Mouse (Mus musculus) hindbrain, embryonic 11.5 days (tissue): ENCODE measurements around the gene D430041D05Rik. TPM values are rescaled to one million over a fixed set of nuclear protein-coding genes. Genes with fewer than 3 reads are reported as not detected.
A peak's percentile ranks its signal among the peaks of the same experiment; 100 is the strongest.

Source experiments
- ATAC-seq: fragments of 200-750 bp; cut with Nextera tagmentation; 2 replicates; pipeline ENCODE4 v1.8.0; 2017; ENCODE audit warnings: mild to moderate bottlenecking, moderate TSS enrichment, moderate library complexity; ENCODE audit not compliant: low FRiP score
- DNase-seq: peaks from one replicate; pipeline ENCODE4 v3.0.0-alpha.2; 2015; ENCODE audit warnings: low spot score
- H3K27ac ChIP-seq: fragments of 300-500 bp; sonication (generic); 2 replicates; pipeline ENCODE4 v1.5.1; 2014; ENCODE audit warnings: mild to moderate bottlenecking, low read depth, low read length
- H3K27me3 ChIP-seq: fragments of 300-500 bp; sonication (generic); 2 replicates; pipeline ENCODE4 v1.6.1; 2014; ENCODE audit warnings: mild to moderate bottlenecking, low read length, moderate library complexity, mixed read lengths; ENCODE audit not compliant: control insufficient read depth, insufficient read depth
- H3K36me3 ChIP-seq: fragments of 300-500 bp; sonication (generic); 2 replicates; pipeline ENCODE4 v1.6.1; 2014; ENCODE audit warnings: mild to moderate bottlenecking, low read length, moderate library complexity, mixed read lengths; ENCODE audit not compliant: control insufficient read depth, insufficient read depth
- H3K4me1 ChIP-seq: fragments of 300-500 bp; sonication (generic); replicated peaks from 2 replicates; pipeline ENCODE4 v1.6.1; 2014; ENCODE audit warnings: low read length, mixed read lengths; ENCODE audit not compliant: control insufficient read depth, insufficient read depth
- H3K4me2 ChIP-seq: fragments of 300-500 bp; sonication (generic); replicated peaks from 2 replicates; pipeline ENCODE4 v1.6.1; 2014; ENCODE audit warnings: mild to moderate bottlenecking, low read depth, low read length
- H3K4me3 ChIP-seq: fragments of 300-500 bp; sonication (generic); 2 replicates; pipeline ENCODE4 v1.5.1; 2014; ENCODE audit warnings: low read depth, low read length
- H3K9ac ChIP-seq: fragments of 300-500 bp; sonication (generic); 2 replicates; pipeline ENCODE4 v1.6.1; 2014; ENCODE audit warnings: low read depth, low read length
- H3K9me3 ChIP-seq: fragments of 300-500 bp; sonication (generic); 2 replicates; pipeline ENCODE4 v1.6.1; 2016; ENCODE audit warnings: low read length; ENCODE audit not compliant: control insufficient read depth
- WGBS: fragments of 180-500 bp; shearing (Covaris S2); extraction: QIAGEN DNeasy Blood & Tissue Kit; methylation state at CpG from one replicate; pipeline ENCODE4 v1.1.7; 2014; 5-methylcytosine and 5-hydroxymethylcytosine counted together
- polyA plus RNA-seq: library from polyadenylated mRNA; unstranded; fragments of >200 nt; fragmentation: Nextera tagmentation; extraction: Ambion mirVana; gene quantifications from 2 replicates; pipeline ENCODE4 v1.2.1, GENCODE M21; 2014

The D430041D05Rik gene
- polyA plus RNA-seq, 1 experiment from 2014 or later: 3.6 TPM

DNA sequence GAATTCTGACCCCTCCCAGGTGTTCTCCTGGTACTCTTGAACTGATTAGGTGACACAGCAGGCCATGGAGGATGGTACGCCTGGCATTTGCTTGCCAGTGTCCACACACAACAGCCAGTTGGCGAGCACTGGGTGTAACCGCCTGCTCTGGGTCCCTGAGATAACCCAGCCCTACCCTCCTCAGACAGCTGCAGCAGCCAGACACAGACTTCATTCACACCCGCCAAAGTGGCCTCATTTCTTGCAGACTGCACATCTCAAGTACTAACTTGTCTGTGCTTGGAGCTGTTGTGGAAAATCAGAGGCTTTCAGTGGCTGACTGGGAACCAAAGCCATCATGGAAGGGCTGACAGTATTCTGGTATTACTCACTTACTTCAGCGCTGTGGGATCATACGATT, 280.6 kb downstream of the D430041D05Rik start:
- Histone ChIP-seq H3K9ac (no peak overlapping the region), H3K4me3 (no peak overlapping the region), H3K9me3 (no peaks in the 10 kb centered on the region), H3K4me2 (no peak overlapping the region), H3K36me3 (no peaks in the 10 kb centered on the region), H3K27ac (no peak overlapping the region), H3K4me1 (no peaks in the 10 kb centered on the region), H3K27me3 (no peaks in the 10 kb centered on the region; the same call in 1 of the 2 replicates)
- no peak for ATAC-seq
- DNase-seq: no peak
- 92% methylated on average over 6 of the region's 6 CpGs for WGBS

DNA sequence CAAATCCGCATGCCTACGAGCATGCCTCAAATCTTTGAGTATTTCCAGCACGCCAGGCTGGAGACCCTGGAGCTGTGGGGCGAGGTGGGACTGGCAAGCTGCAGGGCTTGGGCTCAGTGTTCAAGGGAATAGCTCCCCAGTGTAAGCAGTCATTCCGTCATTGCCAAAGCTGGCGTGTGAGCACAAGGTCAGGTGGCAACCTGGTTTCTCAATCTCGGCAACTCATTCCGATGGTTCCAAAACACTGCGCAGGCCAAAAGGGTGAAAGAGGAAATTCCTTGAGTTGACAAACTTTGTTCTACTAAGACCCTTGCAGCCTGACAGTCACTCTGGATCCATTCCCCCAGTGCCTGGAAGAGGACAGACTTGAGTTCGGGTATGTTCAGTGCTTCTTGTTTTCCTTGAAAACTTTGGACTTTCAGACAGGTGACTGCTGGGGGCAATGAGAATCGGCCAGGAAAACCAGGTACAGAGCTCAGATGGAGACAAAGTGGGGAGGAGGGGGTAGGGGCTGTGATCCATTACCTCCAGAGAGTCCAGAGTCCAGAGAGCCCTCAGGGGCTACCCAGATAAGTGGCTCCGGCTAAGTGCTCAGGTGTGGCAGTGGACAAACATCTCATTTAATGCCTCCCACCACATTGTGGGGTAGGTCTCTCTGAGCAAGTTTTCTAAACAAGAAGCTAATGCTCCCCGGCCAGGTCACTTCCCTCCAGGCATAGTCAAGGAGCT, 281.8 kb downstream of the D430041D05Rik start:
- H3K9me3 ChIP-seq: no peaks in the 10 kb centered on the region
- H3K4me1 ChIP-seq: no peaks in the 10 kb centered on the region
- no peak overlapping the region for H3K27ac ChIP-seq
- H3K4me3 ChIP-seq: no peak overlapping the region
- DNase-seq: no peak
- H3K27me3 ChIP-seq: no peaks in the 10 kb centered on the region; the same call in 1 of the 2 replicates
- H3K36me3 ChIP-seq: no peaks in the 10 kb centered on the region
- no peak overlapping the region for H3K9ac ChIP-seq
- H3K4me2 ChIP-seq: no peak overlapping the region
- WGBS: 88% methylated on average over 13 of the region's 13 CpGs
- ATAC-seq: no peak

DNA sequence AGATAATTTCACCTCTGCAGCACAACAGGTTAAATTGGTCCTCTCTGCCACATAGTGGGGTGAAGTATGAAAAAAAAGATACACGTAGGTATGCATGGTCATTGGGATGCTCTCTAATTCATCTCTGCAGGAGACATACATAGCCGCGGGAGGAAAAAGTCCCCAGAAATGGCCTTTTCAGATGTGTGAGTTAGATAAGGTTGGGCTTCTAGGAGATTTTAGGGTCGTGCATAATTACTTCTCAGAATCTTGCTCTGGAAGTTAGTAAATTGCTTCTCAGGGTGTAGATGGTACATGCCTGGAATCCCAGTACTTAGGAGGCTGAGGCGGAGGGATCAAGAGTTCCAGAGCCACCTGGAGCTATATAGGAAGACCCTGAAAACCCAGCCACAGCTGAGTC, 286.7 kb downstream of the D430041D05Rik start:
- Histone ChIP-seq H3K9me3 (no peaks in the 10 kb centered on the region), H3K27me3 (peaks cover 3% of the 10 kb centered on the region; the same call in 1 of the 2 replicates), H3K27ac (no peak overlapping the region), H3K4me1 (no peaks in the 10 kb centered on the region), H3K9ac (no peak overlapping the region), H3K4me3 (no peak overlapping the region), H3K36me3 (no peaks in the 10 kb centered on the region), H3K4me2 (no peak overlapping the region)
- DNase-seq (no peak), ATAC-seq (no peak)
- 80% methylated on average over 5 of the region's 5 CpGs for WGBS

DNA sequence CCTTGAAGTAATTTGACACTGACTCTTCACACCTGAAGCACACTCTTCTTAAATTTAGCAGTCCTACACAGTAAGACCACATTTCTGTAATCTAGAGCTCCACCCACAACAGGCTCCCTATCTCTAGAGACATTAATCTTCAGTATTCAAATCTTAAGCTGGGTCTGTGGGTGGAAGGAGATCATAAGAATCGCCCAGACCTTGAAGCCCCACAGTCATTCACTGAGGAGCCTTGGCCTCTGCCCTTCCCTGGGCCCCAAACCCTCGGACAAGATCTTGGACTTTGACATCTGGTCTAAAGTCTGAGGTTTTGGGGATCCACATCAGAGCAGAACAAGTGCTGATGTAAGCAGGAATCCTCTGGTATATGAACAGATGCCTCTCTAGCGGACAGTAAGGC, 287.3 kb downstream of the D430041D05Rik start:
- peak overlapping the region; percentile 62; the same call in 1 of the 2 replicates for H3K4me3 ChIP-seq
- no peak overlapping the region; the same call in 1 of the 2 replicates for H3K9ac ChIP-seq
- no peaks in the 10 kb centered on the region for H3K4me1 ChIP-seq
- H3K27ac ChIP-seq: no peak overlapping the region
- H3K36me3 ChIP-seq: no peaks in the 10 kb centered on the region
- WGBS: 55% methylated on average over 3 of the region's 3 CpGs
- peak overlapping the region; percentile 89 for H3K4me2 ChIP-seq
- H3K9me3 ChIP-seq: no peaks in the 10 kb centered on the region
- no peak for DNase-seq
- peaks cover 3% of the 10 kb centered on the region; the same call in 1 of the 2 replicates for H3K27me3 ChIP-seq
- no peak for ATAC-seq

DNA sequence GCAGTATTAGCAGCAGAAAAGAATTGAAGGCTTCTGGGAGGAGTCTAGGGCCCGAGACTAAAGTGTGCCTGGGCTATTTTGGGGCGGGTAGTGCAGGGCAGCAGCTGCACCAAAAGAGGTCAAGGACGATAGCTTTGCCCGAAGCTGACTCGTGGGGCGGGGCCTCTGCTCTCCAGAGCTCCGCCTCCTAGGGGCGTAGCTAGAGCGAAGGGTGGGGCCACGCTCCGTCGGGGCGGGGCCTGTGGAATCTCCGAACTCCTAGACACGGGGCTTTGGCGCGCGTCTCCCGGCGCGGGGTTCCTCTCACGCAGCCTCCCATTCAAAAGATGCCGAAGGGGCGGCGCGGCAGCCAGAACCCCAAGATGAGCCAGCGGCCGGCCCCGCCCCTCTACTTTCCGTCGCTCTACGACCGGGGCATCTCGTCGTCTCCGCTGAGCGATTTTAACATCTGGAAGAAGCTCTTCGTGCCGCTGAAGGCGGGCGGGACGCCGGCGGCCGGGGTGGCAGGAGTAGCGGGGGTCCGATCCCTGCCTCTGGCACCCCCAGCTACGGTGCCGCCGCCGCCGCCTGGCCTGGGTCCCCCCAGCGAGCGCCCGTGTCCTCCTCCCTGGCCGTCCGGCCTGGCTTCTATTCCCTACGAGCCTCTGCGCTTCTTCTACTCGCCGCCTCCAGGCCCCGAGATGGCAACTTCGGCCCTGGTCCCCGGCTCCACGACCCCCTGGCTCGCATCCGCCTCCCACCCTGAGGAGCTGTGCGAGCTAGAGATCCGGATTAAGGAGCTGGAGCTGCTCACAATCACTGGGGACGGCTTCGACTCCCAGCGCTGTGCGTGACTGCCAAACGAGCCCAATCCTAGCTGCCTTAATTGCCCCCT, 288.1 kb downstream of the D430041D05Rik start, which contains the start of gene A930018P22Rik:
A930018P22Rik (plus strand) TSS at position 265 of the 874 bp plus-strand sequence.
- Histone ChIP-seq H3K4me1 (no peaks in the 10 kb centered on the region), H3K27ac (no peak within 1 kb of the TSS), H3K9ac (peak within 1 kb of the TSS; percentile 67), H3K4me3 (peak within 1 kb of the TSS; percentile 62), H3K9me3 (no peaks in the 10 kb centered on the region), H3K27me3 (peaks cover 3% of the 10 kb centered on the region; the same call in 1 of the 2 replicates), H3K4me2 (peak within 1 kb of the TSS; percentile 89), H3K36me3 (no peaks in the 10 kb centered on the region)
- WGBS: under 1% methylated on average over 58 of the region's 74 CpGs
- DNase-seq (peak; percentile 96), ATAC-seq (peak; percentile 97)

DNA sequence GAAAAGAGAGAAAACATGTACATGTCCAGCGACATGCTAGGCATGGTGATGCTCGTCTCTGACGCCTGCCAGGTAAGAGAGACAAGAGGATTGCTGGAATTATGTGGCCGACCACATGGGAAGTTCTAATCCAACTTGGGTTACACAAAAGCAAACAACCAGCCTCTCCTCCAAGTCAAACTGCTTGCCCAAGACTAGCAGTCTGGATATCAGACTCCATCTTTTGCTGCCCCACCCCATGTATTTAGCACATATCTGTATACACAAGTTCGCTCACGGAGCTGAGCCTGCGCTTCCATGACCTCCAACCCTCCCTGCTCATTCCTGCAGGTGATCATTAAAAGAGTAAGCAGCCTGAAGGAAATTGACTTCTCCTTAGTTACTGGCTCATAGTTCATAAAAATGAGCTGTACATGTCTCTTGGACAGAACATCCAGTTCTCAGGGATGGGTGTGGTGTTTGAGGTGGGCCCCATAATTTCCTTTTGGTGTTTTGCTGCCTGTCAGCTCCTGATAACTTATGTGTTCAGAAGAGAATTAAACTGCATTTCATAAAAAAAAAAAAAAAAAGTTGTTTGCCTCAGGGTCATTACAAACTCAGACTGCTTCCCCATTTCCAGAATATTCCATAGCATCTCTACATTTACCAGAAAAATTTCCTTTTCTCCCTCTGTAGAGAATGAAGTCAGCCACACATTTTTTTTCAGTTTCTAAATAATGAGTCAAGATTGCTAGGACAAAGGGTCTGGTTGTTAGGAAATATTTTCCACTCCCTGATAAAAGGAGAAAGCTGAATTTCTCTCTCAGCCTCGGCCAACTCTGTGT, 288.9 kb downstream of the D430041D05Rik start:
- no peak for ATAC-seq
- Histone ChIP-seq H3K4me1 (no peaks in the 10 kb centered on the region), H3K27ac (no peak overlapping the region), H3K9ac (no peak overlapping the region), H3K4me2 (peak overlapping the region; percentile 89; the same call in 1 of the 2 replicates), H3K36me3 (no peaks in the 10 kb centered on the region), H3K27me3 (peaks cover 3% of the 10 kb centered on the region; the same call in 1 of the 2 replicates), H3K9me3 (no peaks in the 10 kb centered on the region), H3K4me3 (no peak overlapping the region)
- 78% methylated on average over 8 of the region's 8 CpGs for WGBS
- DNase-seq: no peak

DNA sequence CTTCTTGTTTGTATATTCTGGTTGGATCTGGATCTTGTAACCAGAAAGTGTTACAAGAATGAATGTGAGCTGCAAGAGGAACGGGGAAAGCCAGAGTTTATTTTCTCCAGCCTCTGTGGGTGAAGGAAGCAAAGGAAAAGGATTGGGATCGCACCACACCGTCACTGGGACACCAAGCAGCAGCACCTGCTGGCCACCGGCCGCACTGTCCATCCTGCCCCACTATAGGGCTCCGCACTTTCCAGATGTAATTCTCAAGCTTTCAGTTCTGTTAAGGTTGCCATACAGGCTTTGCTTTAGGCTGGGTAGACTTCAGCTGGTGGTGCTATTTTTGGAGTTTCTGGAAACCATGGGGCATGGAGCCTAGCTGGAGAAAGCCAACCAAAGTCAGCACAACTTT, 290.5 kb downstream of the D430041D05Rik start:
- H3K27ac ChIP-seq: no peak overlapping the region
- WGBS: 59% methylated on average over 6 of the region's 6 CpGs
- peaks cover 3% of the 10 kb centered on the region; the same call in 1 of the 2 replicates for H3K27me3 ChIP-seq

DNA sequence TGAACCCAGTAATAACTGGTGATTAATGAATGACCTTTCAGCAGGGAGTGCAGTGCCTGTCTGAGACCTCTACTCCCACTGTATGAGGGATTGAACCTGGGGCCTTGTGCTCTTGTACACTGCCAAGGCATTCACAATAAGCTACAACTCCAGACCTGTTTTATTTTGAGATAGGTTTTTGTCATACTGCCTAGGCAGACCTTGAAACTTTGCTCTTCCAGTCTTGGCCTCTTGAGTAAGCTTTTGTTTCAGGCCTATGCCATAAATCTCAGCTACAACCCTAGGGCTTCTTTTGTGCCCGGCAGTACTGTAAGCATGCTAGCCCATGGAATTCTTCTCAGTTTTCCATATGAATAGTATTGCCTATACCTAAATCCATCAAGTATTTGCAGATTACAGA, 291.7 kb downstream of the D430041D05Rik start:
- no peak for DNase-seq
- Histone ChIP-seq H3K36me3 (no peaks in the 10 kb centered on the region), H3K9me3 (no peaks in the 10 kb centered on the region), H3K27ac (no peak overlapping the region), H3K4me1 (no peaks in the 10 kb centered on the region), H3K4me2 (no peak overlapping the region), H3K27me3 (peaks cover 3% of the 10 kb centered on the region; the same call in 1 of the 2 replicates), H3K9ac (no peak overlapping the region), H3K4me3 (no peak overlapping the region)
- 81% methylated on average over 1 of the region's 1 CpGs for WGBS
- no peak for ATAC-seq

More for the DNA sequence above, 290.5 kb downstream of the D430041D05Rik start:
- Histone ChIP-seq H3K4me1 (no peaks in the 10 kb centered on the region), H3K9me3 (no peaks in the 10 kb centered on the region), H3K4me2 (no peak overlapping the region), H3K9ac (no peak overlapping the region), H3K36me3 (no peaks in the 10 kb centered on the region), H3K4me3 (no peak overlapping the region)
- no peak for ATAC-seq
- no peak for DNase-seq
